Mouse (Mus musculus) ovary, adult 18-20 months (tissue): ENCODE measurements around the gene Gkn2.

Source experiments
- DNase-seq: peaks from one replicate; pipeline ENCODE4 v3.0.0; 2022; ENCODE audit warnings: low spot score, mixed read lengths

Gene Gkn2

DNA sequence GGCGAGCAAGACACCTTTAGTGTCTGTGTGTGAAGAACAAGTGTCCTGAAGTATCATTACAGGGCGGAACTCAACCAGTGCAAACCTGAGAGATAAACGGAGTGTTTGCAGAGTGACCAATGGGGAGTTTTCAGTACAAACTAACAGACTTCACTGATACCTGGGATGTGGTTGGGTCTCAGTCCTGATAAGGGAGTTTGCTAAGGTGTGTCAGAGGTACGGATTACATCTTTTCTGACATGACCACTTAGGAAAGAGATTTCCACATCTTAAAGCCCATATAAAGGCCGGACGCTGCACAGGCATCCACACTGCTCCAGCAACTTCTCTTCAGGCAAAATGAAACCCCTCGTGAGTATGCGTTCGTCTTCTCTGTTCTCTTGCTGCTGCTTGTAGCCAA lies at the start of gene Gkn2:
Gkn2 (plus strand) TSS at position 301 of the 400 bp plus-strand sequence.
- DNase-seq: no peak

DNA sequence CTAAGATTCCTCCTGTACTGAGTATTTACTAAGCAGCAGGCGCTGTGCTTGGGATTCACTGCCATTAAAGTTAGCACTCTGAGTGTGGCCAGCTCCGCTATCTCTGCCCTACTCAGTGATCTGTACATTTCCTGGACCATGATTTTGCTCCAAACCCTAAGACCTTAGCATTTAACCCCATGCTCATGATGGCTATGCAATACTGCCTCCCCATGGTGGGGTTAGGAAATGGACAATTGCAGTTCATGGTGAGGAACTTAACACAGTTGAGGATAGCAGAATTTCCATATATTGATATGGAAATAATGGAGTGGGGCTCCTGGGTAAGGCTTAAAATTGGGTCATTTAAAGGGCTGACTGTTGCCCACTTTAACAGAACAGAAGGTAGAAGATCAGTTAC lies 49.8 kb upstream of the Gkn2 start:
- no peak for DNase-seq

DNA sequence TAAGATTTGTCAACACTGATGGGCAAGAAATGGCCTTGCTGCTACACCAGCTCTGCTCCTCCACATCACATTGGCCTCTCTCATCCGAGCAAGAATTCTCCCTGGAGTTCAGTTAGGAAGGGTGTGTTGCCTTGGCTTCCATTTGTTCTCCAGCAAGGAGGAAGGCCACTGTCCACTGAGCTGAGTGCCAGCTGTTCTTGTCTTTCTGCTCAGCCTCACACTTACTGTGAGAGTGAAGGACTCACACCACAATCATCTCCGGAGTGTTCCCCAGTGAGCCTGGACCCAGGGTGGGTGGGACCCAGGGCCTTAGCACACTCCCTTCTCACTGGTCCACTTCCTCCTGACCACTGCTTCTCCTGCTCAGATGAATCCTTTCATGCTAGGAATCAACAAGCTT lies 46.2 kb upstream of the Gkn2 start:
- DNase-seq: no peak

DNA sequence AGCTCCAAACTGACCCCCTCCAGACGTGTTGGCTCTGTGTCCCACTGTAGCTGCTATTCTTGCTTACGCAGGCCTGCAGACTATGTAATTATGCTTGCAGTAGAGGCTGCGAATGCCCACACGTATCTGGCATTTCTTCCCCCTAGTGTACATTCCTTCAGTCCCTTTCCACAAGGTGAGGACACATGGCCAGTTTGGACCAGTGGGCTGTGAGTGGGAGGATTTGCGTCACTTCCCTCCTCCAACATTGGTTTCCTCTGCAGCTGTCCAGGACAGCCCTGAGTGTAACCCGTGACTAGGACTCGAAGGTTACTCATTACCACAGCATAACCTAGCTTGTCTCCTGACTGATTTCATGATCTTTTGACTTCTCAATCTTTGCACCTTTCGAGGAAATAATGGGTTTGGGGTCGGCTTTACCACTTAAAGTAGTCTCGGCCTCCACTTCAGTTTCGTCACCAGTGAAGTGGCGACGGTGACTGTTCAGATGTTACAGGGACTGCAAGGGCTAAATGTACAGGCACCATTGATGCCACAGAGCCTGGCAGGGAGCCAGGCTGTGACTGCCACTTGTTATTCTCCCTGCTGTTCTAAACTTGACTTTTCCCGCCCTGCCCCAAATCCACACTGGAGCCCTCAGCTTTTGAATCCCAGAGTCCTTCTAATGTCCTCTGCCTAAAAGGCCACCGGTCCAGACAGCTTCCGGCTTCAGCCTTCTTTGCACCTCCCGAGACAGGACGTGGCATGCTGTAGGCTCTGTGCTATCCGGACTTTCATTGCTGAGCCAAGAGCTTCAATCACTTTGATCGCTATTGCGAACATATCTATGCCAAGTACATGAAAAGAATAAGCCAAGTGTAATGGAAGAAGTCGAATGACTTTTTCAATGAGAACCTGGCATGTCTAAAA lies 44.6 kb upstream of the Gkn2 start:
- DNase-seq: no peak

DNA sequence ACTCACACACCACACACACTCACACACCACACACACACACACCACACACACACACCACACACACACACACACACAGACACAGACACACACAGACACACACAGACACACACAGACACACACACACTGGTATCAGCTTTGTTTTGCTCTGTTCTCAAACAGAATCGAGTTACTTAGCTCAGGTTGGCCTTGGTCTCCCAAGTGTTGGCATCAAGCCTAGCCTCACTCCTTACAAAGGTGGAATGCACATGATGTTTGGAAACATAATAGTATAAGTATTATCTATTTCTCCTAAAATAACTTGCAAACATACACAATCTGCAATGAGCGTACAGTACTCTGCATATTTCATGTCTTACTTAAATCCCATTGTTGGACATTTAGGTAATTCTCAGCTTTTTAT lies 40.8 kb upstream of the Gkn2 start:
- peak; percentile 27 for DNase-seq

DNA sequence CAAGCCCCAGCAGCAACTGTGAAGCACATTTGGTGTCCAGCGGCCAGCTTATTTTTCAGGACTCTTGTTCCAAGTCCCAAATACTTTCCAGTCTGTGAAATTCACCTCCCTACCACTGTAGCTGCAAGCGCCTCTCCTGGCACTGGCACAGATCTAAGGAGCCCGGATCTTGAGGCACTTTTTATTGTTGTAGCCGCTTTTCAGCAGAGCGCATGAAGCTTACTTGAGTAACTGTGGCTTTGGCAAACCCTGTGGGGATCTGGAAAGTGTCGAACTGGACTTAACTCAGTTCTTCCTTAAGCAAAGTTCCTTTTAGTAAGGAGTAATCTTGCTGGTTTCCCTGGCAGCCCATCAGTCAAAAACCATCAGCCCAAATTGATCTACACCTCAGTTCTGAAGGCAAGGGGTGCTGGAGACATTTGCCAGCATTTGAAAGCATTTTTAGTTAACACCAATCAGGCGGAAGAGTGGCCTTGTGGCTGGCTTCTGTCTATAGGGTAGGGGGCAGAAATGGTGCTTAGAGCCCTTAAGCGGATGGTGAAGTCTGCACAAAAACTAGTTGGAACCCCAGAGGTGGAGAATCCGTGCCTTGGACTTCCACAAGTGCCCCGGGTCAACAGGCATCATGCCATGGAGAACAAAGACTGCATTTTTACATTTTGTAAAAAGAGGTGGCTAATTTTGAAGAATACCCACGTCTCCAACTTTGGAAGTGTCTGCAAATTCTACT lies 38.6 kb upstream of the Gkn2 start:
- DNase-seq: no peak

DNA sequence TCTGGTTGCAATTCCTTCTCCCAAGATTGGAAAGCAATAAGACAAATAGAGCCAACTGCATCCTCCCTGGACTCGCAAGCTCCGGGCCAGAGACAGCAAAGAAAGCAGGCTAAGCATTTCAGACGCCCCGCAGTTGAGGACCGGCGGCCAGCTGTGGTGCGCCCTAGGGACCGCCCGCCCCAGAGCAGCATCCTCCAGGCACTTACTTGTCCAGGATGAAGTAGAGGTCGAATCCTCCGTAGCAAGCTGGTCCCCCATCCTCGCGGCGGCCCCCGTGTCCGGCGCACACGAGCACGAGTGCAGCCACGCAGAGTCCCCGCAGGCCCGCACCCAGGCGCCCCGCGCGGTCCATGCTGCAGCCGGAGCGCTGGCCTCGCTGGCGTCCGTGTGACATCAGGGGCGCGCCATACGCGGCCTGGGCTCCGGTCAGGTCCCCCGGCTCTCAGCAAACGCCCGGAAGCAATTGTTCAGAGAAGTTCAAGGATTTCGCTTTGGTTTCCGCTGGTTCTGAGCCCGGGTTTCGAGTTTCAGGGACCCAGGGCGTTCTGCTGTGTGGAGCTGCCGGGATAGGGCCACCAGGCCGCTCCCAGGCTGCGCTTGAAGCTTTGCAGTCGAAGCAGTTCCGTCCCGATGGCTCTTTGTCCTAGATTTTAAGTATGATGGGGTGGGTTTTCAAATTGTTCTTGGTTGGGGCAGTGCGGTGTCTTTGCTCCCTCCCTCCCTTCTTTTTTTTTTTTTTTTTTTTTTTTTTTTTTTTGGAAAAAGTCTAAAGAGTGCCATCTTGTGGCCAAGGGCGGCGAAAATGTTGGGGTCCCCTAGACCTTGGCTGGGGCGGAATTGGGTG lies 37.8 kb upstream of the Gkn2 start, which contains the start of gene Antxr1:
Antxr1 (minus strand) TSS at position 731 of the 844 bp plus-strand sequence.
- peak; percentile 45 for DNase-seq

DNA sequence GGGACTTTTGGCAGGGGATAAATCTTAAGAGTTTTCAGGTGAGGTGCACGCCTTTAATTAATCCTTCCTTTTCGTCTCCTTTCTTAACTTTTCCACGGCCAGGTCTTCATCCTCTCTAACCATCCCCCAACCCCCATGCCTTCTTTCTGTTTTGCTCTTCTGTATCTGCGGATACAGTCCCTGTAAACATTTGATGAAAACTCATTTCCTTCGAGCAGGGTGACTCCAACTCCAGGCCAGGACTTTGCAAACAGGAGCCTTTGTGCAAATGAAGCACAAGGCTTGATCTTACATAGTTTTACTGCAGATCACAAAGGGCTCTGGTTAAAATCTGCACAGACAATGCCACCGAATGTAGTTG lies 37.2 kb upstream of the Gkn2 start:
- DNase-seq: no peak

DNA sequence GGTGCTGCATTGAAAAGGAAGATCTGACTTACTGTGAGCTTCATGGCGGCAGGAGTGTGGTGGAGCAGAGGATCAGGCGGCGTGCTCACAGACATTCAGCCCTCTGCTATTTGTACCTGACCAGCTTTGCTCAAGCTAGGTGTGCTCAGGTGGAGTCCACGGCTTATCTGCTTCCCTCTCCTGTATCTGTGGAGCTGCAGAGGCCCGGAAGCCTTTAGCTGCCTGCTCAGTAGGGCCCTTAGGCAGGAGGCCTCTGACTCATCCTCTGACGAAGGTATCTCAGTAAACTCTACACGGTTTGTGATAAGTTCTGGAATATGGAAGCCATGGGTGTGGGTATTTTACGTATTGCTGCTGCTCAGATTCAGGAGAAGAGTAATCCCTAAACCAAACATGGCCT lies 22.3 kb upstream of the Gkn2 start, which contains the start of gene Gkn1:
Gkn1 (minus strand) TSS at position 114 of the 400 bp plus-strand sequence.
- no peak for DNase-seq

DNA sequence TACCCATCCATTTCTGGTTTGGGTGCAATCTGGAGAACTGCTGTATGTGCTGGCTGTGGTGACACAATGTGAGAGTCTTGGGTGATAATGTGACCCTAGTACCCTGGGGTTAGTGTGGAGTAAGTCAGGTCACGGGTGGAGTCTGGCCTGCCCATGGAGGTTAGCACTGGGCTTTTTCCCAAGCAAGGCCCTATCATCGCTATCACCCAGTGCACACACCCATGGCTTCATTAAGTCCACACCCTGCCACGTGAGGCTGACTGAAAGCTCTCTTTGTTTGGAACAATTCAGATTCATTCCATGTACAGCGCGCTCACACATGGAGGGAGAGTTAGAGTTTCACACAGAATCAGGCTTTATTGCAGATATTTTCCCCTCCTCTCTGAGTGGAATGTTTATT lies 18.7 kb upstream of the Gkn2 start:
- no peak for DNase-seq

DNA sequence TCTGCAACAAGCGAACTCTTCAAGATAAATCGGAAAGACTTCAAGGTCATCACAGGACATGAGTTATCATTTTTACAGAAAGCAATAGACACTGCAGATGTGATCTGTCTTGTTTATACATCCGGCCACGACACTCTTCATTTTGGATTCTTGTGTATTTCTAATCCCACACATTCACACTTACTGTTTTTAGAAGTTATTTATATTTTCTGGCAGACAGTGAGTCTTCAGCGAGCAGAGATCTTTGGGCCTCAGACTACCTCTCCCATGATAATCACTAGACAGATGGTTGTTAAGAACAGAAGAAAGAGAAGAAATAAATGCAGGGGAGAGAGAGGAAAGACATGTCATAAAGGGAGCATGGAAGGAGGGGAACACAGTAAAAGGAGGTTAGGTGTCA lies 3.9 kb upstream of the Gkn2 start:
- DNase-seq: no peak

DNA sequence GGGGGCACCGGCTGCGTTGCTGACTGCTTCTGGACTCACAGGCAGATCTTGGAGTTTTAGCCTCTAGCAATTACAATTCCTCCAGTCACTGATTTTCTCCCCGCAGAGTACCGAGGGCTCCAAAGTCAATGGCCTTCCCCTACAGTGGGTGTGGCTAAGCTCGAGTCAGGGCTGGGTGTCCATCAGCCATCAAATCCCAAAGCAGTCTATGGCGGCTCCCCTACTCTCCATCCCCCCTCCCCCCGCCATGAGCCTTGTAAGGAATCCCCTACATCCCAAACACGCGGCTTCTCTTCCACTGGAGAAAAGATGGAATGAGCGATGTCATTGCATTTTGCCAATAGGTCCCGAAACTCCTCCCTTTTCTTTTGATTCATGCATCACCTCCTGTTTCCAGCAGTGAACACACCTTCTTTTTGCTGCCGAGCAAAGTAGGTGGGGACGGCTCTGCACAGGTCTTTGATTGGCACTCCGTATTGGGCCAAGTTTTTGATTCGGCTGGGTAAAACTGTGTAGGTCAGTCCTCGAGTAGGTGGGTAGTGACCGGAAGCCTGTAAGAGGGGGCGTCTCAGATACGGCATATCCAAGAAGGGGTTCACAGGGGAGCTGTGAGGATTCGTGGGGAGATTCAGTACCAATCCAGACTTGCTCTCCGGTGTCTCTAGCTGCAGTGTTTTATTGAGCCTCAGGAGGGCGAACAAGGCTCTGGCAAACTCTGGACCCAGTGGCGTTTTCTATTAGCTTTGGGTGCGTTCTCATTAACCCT lies 11.0 kb downstream of the Gkn2 start:
- no peak for DNase-seq

DNA sequence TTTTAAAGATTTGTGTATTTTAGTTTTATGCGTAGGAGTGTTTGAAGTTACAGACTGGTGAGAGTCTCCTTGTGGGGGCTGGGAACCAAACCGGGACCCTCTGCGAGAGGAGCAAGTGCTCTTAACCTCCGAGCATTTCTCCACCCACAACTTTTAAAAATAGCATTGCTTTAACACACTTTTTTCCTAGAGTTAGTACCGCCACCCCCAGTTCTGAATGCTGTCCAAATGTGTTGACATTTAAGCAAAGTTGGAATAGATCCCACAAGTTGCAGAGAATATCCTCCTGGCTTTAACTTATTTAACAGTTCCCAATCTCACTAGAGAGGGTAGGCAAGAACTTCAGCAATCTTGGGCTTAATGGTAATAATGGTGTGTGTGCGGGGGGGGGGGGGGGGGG lies 11.6 kb downstream of the Gkn2 start:
- no peak for DNase-seq

DNA sequence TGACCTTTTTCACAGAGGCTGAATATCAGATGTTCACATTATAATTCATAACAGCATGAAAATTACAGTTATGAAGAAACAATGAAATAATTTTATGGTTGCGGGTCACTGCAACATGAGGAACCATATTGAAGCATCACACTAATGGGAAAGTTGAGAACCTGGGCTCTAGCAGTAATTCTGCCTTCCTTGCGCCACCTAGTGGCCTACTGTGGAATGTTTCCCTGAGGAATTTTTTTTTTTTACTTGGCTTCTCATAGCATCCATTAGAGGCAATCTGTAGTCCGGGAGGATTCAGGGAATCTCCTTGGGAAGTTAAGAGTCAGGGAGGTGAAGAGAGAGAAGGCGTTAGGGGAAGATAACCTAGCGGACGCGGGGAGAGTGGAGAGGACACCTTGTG lies 13.0 kb downstream of the Gkn2 start:
- DNase-seq: no peak

DNA sequence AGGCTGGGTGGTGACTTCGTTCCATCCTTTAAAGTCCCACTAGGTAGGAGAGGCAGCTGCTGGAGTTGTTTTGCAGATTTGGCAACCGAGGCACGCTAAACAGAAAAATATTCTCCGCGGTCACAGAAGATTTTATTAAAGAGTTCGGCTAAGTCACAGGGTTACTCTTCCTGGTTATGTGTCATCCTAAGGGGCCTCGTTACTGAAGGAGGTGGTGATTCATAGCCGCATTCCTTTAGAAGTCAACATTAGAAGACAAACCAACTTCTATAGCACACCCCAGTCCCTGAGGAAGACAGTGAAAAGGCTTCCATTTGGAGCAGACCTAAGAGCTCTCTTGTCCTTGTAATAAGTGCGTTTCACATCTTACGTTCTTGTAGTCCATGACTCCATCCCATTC lies 13.5 kb downstream of the Gkn2 start:
- DNase-seq: no peak

DNA sequence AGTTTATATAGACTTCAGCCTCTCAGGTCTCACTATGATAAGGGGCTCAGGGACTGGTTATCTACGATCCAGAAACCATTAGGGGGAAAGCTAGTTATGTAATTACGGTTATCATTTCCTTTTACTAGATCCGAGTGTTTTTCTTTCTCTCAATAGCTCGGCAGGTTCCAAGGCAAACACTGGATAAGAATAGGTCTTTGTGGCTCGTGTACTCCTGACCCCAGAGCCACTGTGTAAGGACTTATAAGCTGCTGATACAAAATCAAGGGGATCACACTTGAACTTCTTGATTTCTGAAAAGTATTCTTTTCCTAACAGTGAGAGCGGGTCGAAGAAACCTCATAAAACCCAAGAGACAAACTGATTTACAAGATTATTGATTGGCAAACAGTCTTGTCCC lies 15.7 kb downstream of the Gkn2 start, which contains the start of gene Gkn3:
Gkn3 (minus strand) TSS at position 59 of the 400 bp plus-strand sequence.
- DNase-seq: no peak

DNA sequence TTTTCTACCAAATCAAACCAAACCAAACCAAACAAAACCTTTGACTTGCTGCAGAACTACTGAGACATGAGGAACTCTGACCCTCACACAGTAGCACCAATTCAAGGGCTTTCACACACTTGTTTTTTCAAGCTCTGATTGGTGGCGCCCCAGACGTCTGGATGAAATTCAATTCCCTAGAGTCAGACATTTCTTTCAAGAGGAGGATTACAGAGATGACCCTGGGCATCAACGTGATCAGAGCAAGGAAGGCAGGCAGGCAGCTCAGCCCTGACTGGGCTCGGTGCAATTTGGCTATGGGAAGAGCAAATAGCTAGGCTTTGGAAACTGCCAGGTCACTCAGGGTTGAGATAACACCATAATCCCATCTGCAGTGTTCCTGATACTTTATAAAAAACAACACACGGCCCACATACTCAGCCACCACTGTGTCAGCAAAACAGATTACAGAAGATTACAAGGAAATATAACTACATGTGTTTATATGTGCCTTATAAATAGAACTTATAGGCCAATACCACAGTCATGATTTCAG lies 16.4 kb downstream of the Gkn2 start:
- no peak for DNase-seq

DNA sequence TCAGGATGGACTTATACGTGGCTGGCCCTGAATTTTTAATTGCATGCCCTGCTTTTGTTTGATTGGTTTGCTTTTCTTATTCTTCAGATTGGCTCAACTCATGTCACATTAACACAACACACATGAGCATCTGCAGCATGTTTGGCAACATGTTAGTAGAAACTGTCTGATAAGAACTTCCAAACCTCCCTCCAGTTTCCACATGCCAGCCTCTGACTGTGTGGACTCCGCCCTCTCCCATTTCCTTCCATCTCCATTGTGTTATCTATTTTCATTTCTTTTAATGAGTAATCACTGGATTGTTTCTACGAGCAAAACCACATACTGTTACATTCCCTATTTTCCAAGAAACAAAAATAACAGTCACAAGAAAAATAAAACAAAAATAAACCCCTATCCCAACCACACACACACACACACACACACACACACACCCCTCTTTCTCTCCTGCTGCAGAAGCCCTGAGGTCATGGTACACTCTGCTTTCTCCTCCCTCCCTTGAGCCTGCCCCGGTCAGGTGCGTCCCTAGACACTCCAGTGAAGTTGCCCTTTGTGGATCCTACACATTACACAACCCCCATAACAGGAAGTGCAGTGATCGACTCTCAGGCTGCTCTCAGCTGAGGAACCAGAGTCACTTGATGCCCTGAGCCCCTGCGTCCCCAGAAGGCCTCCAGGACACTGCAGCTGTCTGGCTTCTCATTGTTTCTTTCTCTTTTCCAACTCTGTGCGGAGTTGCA lies 20.5 kb downstream of the Gkn2 start:
- DNase-seq: no peak

DNA sequence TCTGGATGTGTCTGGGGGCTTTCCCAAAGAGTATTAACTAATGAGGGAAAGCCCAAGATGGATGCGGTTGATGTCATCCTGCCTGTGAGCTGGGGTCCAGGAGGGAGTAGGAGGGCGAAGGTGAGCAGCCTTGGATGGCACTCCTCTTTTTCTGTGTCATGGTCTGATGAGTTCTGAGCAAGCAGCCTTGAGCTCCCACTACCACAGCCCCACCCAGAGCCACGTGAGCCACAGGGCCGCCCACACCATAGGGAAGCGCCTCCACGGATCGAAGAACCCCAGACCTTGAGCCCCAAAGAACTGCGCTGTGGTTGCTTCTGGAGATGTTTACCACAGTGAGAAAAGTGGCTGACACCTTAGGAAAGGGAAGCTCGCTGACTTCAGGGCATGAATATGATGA lies 21.6 kb downstream of the Gkn2 start:
- no peak for DNase-seq

DNA sequence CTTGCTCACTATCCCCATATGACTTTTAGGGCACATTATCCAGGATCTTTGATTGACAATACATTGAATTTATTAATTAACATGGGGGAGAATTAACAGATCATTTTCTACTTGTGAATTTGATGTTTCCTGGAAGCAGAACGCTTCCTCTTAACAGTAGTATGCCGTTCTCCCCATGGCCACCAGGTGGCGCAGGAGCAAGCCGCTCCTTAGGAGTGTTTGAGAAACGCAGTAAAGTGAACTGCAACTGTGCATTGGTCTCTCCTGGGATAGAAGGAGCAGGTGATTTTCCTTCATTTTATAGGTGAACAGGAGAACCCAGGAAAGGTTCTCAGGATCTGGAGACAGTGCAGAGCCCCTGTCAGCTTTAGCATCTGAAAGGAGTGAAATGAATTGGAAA lies 26.0 kb downstream of the Gkn2 start:
- no peak for DNase-seq
